Mouse (Mus musculus) embryonic fibroblast, embryonic 13.5 days (primary cell): Measurements from ENCODE around the gene Prickle2.

Experiments
- CTCF ChIP-seq: IDR thresholded peaks from 2 replicates; pipeline ENCODE4 v1.5.1; 2011; ENCODE audit warnings: mild to moderate bottlenecking, control low read depth, low read length, moderate library complexity, borderline replicate concordance; ENCODE audit not compliant: insufficient read depth
- POLR2A ChIP-seq: IDR thresholded peaks from 2 replicates; pipeline ENCODE4 v1.6.1; 2011; ENCODE audit warnings: low read depth, mild to moderate bottlenecking, control low read depth, low read length, moderate library complexity

GRCm38 (mm10) chr6:92394628-92395027, 311.3 kb downstream of the Prickle2 start:
- no peak for TF ChIP-seq POLR2A
- no peak for TF ChIP-seq CTCF
